Mouse (Mus musculus): Measurements from ENCODE around the gene Vapa.
"Not testable (repeated sequence)": the region's sequence is repeated elsewhere in the genome, so short reads cannot be mapped to it uniquely, and the experiment has no call there.

- TF ChIP-seq GATA1, TAL1 (IDR thresholded peaks at IDR 0.05; ENCODE audit: low read length): not testable (repeated sequence)
Measured at GRCm38 (mm10) chr17:65546221-65546620, 67.1 kb downstream of the Vapa start.
